Mouse (Mus musculus): Measurements from ENCODE around the gene Arhgap25. TPM values are rescaled to one million over a fixed set of nuclear protein-coding genes. Genes with fewer than 3 reads are reported as not detected.

Gene Arhgap25
- total and polyA plus RNA-seq, 3 experiments: 3.4 to 5.2 TPM; not detected in 1

DNA sequence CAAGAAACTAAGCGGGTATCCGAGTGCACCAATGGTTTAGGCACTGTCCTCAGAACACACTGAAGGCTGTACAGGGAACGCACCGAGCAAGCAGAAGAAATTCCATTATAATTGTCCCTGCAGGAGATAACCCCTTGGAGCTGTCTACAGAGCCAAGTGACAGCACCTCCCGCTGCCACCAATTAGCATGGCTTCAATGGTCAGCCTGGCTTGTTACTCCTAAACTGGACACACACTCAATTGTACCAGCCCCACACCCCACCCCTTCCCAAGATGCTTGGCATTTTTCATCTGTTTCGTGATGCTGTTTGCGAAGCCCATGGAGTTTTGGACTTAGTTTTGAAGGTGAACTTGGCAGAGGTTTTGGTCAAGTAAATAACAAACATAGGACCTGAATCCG lies 105.4 kb downstream of the Arhgap25 start:
- no peak overlapping the region for H3K27ac ChIP-seq (ENCODE audit: control insufficient read depth, low read depth, low read length)
- peaks cover 9 to 11% of the 10 kb centered on the region in 2 experiments for H3K27me3 ChIP-seq (ENCODE audit: control insufficient read depth in 1 of 2, insufficient read depth in 2 of 2, low read length in 2 of 2)
- TF ChIP-seq TAL1 (IDR thresholded peaks at IDR 0.05; ENCODE audit: low read length): no peak
- TF ChIP-seq MAZ (IDR thresholded peaks at IDR 0.05; ENCODE audit: low read depth, low read length): no peak
- no peak for TF ChIP-seq CHD2 (IDR thresholded peaks at IDR 0.05; ENCODE audit: low read length)
- no peak for TF ChIP-seq POLR2AphosphoS5 (IDR thresholded peaks at IDR 0.05; ENCODE audit: borderline replicate concordance, low read depth, low read length)
- TF ChIP-seq MYC (IDR thresholded peaks at IDR 0.05; ENCODE audit: low read depth, low read length): no peak
- no peak for TF ChIP-seq MEF2A (IDR thresholded peaks at IDR 0.05; ENCODE audit: extremely low read depth, insufficient replicate concordance, low read depth, low read length, poor library complexity, severe bottlenecking)
- no peak for TF ChIP-seq RAD21 (IDR thresholded peaks at IDR 0.05; ENCODE audit: low read depth, low read length)
- TF ChIP-seq POLR2AphosphoS2 (IDR thresholded peaks at IDR 0.05; ENCODE audit: low read length): no peak
- TF ChIP-seq MAX (IDR thresholded peaks at IDR 0.05; ENCODE audit: low read length): no peak
- no peak for TF ChIP-seq ELF1 (IDR thresholded peaks at IDR 0.05; ENCODE audit: low read depth, low read length)
- no peak for TF ChIP-seq MXI1 (IDR thresholded peaks at IDR 0.05; ENCODE audit: low read depth, low read length)
- TF ChIP-seq ZNF384 (IDR thresholded peaks at IDR 0.05; ENCODE audit: low read depth, low read length): no peak
- no peak for TF ChIP-seq MYB (IDR thresholded peaks at IDR 0.05; ENCODE audit: low read depth, low read length)
- TF ChIP-seq BHLHE40 (IDR thresholded peaks at IDR 0.05; ENCODE audit: borderline replicate concordance, low read depth, low read length): no peak
- no peak for TF ChIP-seq GABPA (IDR thresholded peaks at IDR 0.05; ENCODE audit: low read depth, low read length)
- TF ChIP-seq UBTF (IDR thresholded peaks at IDR 0.05; ENCODE audit: borderline replicate concordance, insufficient read depth, low read depth, low read length): no peak
- TF ChIP-seq ZC3H11A (IDR thresholded peaks at IDR 0.05; ENCODE audit: low read depth, low read length): no peak
- no peaks in the 10 kb centered on the region for H3K9me3 ChIP-seq (replicated peaks; ENCODE audit: insufficient read depth, low read length)
- no peak overlapping the region for H3K4me3 ChIP-seq (ENCODE audit: control insufficient read depth in 1 of 2, insufficient read depth in 1 of 2, low read depth in 2 of 2, low read length in 2 of 2)
- H3K36me3 ChIP-seq (ENCODE audit: control insufficient read depth in 1 of 2, insufficient read depth in 2 of 2, low read length in 2 of 2): peaks cover 0 to 2% of the 10 kb centered on the region in 2 experiments; a peak in 2 of 4 replicates
- no peak for DNase-seq (ENCODE audit: low read depth, low spot score)
- H3K4me1 ChIP-seq (ENCODE audit: control insufficient read depth in 1 of 2, insufficient read depth in 2 of 2, low read length in 2 of 2): peaks cover 0 to 7% of the 10 kb centered on the region in 2 experiments; a peak in 2 of 4 replicates
- H3K79me2 ChIP-seq (ENCODE audit: control insufficient read depth, insufficient read depth, low read length, poor library complexity): no peaks in the 10 kb centered on the region
- H3K9ac ChIP-seq (ENCODE audit: control insufficient read depth, low read depth, low read length, poor library complexity, severe bottlenecking): no peak overlapping the region

DNA sequence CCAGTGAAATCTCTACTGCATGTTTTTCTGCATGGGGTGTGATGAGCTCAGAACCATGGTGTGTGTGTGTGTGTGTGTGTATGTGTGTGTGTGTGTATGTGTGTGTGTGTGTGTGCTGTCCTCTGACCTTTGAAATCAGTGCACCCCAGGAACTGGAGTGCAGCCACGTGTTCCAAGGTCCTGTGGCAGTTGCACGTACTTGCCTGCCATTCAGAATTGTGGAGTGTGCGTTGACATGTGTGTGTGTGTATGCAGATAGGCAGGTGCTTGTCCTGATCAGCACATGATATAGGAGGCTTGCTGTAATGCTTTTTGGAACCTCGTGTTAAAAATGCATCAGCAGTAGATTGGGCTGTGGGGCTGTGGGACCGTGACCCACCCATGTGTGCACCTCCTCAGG lies 106.1 kb downstream of the Arhgap25 start:
- Histone ChIP-seq H3K9me3 (replicated peaks; ENCODE audit: insufficient read depth, low read length) (no peaks in the 10 kb centered on the region), H3K27ac (ENCODE audit: control insufficient read depth, low read depth, low read length) (no peak overlapping the region), H3K9ac (ENCODE audit: control insufficient read depth, low read depth, low read length, poor library complexity, severe bottlenecking) (no peak overlapping the region), H3K27me3 (ENCODE audit: control insufficient read depth in 1 of 2, insufficient read depth in 2 of 2, low read length in 2 of 2) (peaks cover 7 to 9% of the 10 kb centered on the region in 2 experiments), H3K79me2 (ENCODE audit: control insufficient read depth, insufficient read depth, low read length, poor library complexity) (no peaks in the 10 kb centered on the region), H3K36me3 (ENCODE audit: control insufficient read depth in 1 of 2, insufficient read depth in 2 of 2, low read length in 2 of 2) (peaks cover 0 to 2% of the 10 kb centered on the region in 2 experiments; a peak in 2 of 4 replicates), H3K4me1 (ENCODE audit: control insufficient read depth in 1 of 2, insufficient read depth in 2 of 2, low read length in 2 of 2) (peaks cover 0 to 7% of the 10 kb centered on the region in 2 experiments; a peak in 2 of 4 replicates), H3K4me3 (ENCODE audit: control insufficient read depth in 1 of 2, insufficient read depth in 1 of 2, low read depth in 2 of 2, low read length in 2 of 2) (no peak overlapping the region)
- no peak for TF ChIP-seq POLR2AphosphoS2 (IDR thresholded peaks at IDR 0.05; ENCODE audit: low read length)
- no peak for TF ChIP-seq CHD1 (IDR thresholded peaks at IDR 0.05; ENCODE audit: low read depth, low read length)
- no peak for TF ChIP-seq RAD21 (IDR thresholded peaks at IDR 0.05; ENCODE audit: low read depth, low read length)
- TF ChIP-seq MAFK (IDR thresholded peaks at IDR 0.05; ENCODE audit: borderline replicate concordance, low read depth, low read length): no peak
- no peak for TF ChIP-seq JUND (IDR thresholded peaks at IDR 0.05; ENCODE audit: low read depth, low read length)
- TF ChIP-seq MAX (IDR thresholded peaks at IDR 0.05; ENCODE audit: low read length): no peak
- no peak for TF ChIP-seq ETS1 (IDR thresholded peaks at IDR 0.05; ENCODE audit: low read depth, low read length)
- no peak for TF ChIP-seq SMC3 (IDR thresholded peaks at IDR 0.05; ENCODE audit: low read depth, low read length)
- TF ChIP-seq TBP (IDR thresholded peaks at IDR 0.05; ENCODE audit: low read depth, low read length): no peak
- TF ChIP-seq ZNF384 (IDR thresholded peaks at IDR 0.05; ENCODE audit: low read depth, low read length): no peak
- no peak for DNase-seq (ENCODE audit: low read depth, low spot score)

Data from MEL (cell line).